Mouse (Mus musculus) kidney, postnatal 4 days (tissue): ENCODE data around the gene Klc4.
A peak's percentile ranks its signal among the peaks of the same experiment; 100 is the strongest.

Source experiments
- DNase-seq, 2 experiments: peaks; one replicate each; pipeline ENCODE4 v3.0.0; 2021; ENCODE audit warnings: mixed read lengths in 2 of 2

The Klc4 gene

DNA sequence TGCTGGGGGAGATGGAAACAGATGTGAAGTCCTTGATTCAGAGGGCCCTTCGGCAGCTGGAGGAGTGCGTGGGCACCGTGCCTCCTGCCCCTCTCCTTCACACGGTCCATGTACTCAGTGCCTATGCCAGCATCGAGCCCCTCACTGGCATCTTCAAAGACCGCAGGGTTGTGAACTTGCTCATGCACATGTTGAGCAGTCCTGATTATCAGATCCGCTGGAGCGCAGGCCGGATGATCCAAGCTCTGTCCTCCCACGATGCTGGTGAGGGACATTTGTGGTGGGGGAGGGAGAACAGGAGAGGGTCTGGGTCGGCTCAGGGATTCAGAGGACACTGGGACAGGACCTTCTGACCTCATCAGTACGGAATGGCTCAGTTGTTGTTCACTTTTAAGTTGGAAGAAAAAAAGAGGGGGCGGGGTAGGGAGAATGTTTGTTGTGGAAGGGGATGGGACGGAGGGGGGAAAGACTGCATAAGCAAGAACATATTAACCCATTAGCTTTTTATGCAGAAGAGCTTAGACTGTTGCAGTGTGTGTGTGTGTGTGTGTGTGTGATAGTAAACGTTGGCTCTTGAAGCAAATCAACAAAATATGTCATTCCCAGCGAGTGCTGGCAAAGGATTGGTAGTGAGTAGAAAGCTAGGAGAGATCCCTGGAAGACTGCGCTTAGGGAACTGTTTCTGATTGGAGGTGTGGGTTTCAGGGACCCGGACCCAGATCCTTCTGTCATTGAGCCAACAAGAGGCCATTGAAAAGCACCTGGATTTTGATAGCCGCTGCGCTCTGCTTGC, 6.1 kb upstream of the Klc4 start:
- DNase-seq = peak in 1 of 2 experiments; percentile 52

DNA sequence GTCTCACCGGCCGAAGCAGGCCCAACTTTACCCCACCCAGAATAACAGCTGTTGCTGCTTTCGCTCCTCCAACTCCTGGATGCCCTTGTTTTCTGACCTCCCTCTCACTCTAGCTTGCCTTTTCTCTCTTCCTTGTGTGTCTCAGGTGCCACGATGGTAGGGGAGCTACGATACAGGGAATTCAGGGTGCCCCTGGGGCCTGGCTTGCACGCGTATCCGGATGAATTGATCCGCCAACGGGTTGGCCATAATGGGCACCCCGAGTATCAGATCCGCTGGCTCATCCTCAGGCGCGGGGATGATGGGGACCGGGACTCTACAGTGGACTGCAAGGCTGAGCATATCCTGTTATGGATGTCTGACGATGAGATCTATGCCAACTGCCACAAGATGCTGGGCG, 5.5 kb upstream of the Klc4 start:
- peak in 1 of 2 experiments; percentile 31 for DNase-seq

DNA sequence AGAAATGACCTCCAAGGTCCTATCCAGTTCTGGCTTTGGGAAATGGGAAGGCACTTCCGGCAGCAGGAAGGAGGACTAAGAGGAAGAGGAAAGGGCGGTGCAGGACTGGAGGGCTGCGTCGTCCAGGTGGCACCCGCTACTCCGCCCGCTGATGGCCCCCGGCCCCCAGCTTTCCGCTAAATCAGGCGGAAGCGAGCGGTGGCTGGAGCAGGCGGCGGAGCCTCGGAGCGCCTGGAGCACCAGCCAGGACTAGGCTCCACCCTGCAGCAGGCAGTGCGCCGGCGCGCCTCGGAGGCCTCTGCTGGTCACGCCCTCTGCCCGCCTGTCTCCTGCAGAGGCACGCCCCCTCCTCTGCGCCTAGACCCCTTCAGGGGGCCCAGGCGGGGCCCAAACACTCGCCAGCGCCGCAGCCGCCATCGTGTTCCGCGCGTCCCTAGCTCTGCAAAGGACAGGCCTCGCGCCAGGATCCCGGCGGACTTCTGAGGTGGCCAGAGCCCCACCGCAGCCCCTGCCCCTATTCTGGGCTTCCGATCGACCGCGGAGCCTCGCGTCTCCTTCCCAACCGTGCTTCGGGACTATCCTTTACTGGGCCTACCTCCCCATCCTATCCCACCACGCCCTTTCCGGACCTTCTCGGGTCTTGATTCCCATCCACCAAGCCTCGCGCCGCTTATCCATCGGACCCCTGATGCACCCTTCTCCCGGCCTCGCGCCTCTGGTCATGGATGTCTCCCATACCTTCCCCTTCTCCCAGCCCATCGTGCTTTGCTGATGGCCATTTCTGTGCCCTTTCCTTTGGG, 4.6 kb upstream of the Klc4 start, which contains the start of gene Cul7:
Gene Cul7, plus strand, starts transcription at position 106 of the 800 bp plus-strand sequence.
- DNase-seq = peak; percentile 95 to 98

DNA sequence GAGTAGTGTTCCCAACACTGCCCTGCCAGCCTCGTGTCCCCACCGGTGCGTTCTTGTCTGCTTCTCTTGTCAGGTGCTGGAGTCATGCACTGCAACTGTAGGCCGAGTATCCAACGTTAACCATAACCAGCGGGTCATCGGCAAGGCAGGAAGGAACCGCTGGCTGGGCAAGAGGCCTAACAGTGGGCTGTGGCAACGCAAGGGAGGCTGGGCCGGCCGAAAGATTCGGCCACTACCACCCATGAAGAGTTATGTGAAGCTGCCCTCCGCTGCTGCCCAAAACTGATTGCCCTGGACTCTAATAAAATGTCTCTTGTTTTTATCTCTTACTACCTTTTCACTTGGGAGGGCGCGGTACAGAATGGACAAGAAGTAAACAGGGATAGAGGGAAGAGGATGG, 4.0 kb upstream of the Klc4 start:
- peak; percentile 45 to 62 for DNase-seq

DNA sequence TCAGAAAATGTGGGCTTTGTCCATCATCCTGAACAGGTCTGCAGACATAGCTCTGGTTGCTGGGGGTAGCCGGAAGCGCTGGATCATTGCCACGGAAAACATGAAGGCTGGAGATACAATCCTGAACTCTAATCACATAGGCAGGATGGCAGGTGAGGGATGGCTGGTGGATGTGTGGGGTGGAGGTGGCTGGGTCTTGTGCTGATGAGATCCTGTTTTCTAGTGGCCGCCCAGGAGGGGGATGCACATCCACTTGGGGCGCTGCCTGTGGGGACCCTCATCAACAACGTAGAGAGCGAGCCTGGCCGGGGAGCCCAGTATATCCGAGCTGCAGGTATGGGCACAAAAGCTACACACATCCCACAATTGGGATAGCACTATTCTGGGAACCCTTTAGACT, 2.6 kb upstream of the Klc4 start:
- no peak for DNase-seq

DNA sequence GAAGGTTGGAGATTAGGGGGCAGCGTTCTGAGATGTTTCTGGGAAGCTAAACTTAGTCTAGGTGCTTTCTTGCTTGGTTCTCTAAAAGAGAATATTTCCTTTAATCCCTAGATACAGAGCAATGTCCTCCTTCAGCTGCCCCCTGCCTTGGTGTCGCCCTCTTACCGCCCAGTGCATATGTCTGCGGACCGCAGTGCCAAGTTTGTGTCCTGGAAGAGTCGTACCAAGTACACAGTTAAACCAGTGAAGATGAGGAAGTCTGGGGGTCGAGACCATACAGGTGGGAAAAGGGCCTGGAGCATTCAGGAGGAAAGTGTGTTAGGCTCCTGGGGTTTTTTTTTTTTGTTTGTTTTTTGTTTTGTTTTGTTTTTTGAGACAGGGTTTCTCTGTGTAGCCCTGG, 1.5 kb upstream of the Klc4 start:
- DNase-seq = no peak

DNA sequence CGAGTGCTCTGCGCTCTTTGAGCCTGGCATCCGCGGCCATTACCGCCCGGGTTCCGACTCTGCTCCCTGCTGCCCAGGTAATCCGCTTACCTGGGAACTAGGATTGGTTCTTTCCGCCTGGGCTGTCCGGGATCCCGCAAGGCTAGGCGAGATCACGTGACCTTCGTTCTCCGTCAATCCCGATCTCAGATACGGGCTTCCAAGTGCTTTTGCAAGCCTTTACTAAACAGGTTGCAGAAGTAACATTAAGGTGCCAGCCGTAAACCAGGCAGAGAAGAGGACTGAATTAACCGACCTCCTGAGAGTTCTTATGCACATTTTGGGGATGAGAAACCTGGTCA, 470 bp upstream of the Klc4 start:
- no peak for DNase-seq

DNA sequence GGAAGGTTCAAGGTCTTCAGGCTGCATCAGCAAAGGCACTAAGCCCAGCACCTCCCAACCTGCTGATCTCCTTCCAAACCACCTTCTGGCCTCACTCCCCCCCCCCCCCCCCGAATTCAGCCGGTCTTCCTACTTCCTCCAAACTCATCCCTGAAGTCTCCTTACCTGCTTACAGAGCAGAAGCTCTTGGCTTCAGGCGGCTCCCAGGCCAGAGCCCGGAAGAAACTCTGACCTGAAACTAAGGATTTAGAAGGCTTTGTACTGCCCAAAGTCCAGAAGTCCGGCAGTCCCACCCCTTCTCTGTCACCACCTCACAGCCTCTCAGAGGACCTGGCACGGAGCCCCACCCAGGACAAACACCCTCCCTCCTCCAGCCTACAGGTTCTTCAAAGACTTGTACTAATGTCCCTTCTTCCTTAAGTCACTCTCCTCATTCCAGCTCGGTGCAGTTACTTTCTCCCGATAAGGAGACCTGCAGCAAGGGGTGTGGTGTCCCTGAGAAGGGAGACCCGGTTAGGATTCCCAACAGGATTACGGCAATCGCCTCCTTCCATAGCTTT, 826 bp downstream of the Klc4 start:
- DNase-seq = peak; percentile 71 to 83

DNA sequence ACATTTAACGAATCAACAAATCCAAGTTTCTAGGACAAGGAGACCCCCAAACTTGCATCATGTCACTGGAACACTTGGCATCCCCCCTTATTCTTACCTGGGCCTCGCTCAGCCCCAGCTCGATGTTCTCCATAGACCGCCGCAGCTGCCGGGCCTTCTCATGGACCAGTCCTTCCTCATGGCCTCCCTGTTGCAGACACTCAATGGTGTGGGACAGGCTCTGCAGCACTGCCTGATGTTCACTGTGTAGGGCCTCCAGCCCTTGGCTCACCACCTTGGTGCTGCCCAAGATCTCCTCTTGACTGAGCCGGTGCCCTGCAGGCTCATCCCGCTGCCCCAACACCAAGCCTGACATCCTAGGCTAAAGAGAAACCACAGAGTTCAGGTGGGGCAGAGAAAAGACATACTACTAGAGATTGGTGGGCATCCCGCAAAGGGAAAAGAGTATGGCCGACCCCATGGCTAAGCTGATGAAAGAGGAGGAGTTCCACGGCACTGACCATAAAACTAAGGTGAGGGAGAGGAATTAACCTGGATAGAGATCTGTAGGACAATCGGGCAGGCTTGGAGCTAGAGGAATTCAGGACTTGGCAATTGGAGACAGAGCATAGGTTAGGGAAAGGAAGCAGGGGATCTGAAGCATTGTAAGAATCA, 1.5 kb downstream of the Klc4 start:
- no peak for DNase-seq

DNA sequence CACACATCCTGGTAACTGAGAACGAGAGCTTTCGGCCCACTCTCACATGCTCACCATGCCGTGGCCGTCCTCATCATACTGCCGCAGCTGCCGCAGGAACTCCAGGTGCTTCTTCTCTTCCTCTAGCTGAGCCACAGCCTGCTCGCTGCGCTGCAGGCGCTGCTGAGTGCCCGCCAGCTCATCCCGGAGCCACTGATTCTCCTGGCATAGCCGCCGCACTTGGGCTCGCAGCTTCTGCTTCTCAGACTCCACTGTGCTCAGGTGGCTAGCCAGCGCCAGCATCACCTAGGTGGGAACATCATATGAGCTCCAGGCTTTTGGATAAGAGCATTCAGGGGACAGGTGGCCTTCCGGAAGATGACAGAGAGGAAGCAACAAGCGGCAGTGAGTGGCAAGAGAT, 3.8 kb downstream of the Klc4 start:
- no peak for DNase-seq

DNA sequence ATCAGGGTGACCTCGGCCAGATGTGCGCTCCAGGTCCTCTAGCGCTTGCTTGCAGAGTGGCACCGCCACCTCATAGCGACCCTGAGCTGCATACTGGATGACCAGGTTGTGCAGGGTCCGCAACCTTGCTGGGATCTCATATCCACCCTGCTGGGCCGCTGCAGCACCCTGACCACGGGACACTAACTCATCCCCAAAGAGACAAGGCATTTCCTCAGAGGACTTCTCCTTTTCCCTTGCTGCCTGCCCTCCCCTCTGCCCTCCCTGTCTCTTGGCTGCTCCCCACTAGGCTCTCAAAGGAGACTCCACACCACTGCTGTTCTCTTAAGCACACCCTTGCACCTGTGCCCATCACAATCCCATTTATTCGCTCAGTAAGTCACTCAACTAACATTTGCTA, 5.9 kb downstream of the Klc4 start:
- no peak for DNase-seq

DNA sequence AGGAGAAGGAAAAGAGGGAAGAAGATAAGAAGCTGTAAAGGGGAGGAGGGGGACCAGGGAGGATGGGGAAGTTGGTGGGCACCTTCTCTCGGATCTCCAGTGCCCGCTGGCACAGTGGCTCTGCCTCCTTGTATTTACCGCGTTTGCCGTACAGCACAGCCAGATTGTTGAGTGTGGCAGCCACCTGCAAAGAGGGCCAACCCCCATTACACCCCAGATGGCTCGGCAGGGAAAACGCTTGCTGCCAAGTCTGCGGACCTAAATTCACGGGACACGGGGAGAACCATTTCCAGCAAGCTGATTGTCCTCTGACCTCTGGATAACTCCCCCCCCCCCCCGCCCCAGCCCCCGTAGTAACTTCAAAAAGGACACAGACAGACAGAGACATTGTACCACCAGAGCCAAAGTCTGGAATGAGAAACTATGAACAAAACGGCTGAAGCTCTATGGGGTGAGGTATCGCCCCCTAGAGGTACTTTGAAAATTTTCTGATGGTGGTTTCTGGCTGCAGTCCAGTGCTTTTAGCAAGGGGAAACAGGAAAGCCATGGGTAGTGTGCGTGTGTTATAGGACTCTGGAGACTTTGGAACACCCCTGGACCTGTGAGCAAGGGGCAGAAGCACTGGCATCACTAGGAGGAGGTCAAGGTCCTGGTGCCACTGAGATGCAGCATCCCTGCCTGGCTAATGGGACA, 8.8 kb downstream of the Klc4 start:
- peak; percentile 65 to 79 for DNase-seq

DNA sequence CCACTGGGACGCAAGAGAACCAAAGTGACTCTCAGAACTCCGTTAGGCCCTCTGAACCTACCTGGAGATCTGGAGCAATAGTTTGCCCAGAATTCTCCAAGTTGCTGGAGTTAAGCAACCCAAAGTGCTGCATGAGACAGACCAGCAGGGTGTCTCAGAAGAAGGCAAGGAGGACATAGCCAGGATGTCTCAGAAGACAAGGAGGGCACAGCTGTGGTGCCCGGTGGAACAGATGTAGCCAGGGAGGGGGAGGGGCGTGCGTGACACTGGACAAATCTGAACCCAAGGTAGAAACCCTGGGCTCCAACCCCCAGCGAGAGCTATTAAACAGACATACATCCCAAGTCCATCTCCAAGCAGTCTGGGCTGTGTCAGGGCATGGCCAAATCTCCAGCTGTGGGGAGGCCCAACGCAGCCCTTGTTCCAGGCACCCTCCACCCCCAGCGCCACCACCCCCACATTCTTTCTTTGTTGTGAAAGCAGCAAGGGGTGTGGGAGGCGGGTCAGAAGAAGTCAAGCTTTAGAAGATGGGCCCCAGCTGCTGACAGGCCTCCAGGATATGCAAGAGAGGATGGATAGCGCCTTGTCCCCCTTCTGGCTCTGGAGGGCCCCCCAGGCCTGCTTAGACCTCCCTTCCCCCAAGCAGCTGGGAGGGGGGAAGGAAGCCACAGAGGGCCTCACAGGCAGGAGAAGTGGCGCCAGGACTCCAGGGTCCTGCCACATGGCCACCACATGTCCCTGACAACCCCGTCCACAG, 16.0 kb downstream of the Klc4 start:
- DNase-seq = peak; percentile 88 to 93

DNA sequence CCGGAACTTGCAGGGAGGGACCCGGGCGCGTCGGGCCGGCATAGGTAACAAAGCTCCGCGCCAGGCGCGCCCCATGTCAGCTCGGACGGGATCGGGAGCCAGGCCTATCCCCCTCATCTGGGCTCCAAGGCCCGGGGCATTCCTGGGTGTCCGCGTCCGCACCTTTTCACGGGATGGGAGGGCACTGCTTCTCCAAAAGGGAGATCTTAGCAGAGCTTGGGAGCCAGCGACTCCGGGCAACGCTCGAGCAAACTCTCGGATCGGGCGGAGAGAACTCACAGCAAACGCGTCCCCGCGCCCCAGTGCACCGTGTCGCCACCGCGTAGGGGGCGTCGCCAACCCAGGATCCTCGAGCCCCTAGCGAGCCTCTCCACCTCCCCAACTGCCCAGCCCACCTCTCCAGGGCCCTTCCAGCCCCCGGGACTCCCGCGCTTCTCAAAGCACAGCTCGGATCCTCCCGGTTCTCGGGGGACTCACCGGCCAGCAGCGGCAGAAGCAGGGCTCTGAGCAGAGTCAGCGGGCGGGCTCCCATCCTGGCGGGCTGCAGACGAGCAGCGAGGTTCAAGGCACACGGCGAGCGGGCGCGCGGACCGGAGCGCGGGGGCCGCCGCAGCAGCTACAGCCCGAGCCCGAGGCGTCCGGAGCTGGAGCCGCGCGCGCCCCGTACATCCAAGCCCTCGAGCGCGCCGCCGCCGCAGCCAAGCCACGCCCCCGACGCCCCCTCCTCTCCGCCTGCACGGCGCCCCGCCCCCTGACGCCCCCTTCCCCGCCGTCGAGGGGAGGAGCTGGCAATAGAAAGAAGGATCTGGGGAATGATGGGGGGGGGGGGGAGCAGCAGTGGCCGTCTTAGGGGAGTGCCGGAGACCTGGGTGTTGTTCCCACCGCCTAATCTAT, 16.8 kb downstream of the Klc4 start, which contains the start of gene Ptk7:
Gene Ptk7, minus strand, starts transcription at position 714 of the 894 bp plus-strand sequence.
- DNase-seq = peak; percentile 97

DNA sequence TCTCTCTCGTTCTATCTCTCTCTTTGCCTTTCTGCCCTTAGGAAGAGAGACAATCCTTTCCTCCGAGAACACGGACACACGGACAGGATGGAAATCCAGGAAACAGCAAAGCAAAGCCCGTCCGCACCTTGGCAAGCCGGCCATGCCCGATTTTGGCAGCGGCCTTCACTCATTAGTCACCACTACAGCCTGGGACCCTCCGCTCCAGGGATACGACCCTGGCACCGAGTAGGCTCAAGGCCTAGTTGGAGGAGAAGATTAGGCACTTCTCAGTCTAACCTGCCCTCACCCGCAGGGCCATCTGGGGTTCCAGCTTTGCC, 17.4 kb downstream of the Klc4 start:
- no peak for DNase-seq

DNA sequence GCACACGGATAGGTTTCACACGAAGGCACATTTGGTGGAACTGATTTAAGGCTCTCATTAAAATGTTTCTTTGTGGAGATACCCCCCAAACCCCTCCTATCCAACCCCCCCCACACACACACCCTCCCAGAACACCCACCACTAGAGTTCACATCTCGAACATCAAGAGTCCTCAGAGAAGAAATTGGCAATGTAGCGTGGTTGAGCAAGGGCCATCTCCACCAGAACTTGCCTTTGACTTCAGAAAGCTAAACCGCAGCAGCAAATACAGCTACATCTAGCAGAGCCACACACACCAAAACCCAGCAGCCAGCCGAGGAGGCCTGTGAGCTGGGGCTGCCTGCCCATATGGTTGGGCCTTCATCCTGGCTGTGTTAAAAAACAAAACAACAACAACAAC, 18.4 kb downstream of the Klc4 start:
- no peak for DNase-seq

DNA sequence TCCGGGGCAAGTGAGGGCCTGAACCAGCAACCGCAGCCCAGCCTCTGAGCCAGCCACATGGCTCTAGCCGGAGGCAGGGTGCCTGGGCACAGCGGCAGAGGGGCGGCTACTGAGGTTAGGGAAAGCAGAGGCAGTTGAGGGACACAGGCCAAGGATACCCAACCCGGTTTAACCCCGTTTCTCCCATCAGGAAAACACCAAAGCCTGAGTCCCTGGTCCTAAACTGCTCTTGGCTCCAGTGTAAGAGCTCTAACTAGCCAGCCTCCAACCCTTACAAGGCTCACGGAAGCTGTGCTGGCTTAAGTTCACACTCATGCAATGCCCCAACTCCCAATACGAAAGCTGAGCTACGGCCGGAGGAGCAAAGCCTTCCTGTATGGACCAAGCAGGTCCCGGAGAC, 21.2 kb downstream of the Klc4 start:
- DNase-seq = no peak

DNA sequence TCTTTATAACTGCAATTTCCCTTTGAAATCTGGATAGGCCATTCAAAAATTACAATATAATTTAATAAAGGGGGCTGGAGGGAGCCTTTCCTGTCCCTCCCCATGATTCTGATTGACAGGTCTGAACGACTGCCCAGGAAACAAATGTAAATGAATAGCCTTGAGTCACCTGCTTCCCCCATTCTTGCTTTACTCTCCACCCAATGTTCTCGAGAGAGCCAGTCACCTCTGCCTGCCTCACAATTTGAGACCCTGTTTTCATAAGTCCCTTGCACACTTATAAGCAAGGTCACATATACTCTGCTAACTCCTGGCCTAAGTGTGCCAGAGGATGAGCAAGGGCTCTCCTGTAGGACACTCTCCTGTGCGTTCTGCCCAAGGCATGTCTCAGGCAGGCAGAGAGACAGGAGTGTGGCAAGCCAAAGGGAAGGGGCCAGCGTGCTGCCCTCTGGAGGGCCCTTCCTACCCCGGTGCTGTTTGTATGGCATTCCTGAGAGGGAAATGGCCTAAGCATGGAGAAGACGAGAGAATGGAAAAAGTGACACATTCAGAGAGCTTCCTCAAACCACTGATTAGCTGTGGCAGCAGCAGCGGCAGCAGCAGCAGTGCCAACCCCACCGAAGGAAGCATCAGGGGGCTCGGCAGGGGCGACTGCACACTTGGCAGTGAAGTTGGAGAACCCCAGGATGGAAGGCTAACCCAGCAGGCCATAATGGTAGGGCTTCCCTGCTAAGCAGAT, 21.8 kb downstream of the Klc4 start:
- peak; percentile 52 to 62 for DNase-seq

DNA sequence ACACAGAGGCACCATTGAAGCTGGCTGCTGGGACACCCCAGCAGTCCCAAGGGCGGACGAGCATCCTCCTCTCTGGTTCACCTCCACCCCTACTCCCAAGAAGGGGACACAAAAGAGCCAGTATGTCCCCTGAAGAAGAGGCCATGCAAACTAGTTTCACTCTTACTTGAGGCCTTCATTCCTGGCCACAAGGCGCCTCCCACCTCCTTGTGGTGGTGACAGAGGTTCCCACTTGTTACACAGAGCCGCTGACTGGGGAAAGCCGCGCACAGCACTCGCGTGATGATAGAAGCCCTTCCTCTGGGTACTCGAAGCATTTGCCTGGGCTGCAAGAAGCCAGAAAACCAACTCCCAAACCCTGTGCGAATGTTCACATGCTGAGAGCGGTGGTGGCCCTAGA, 23.6 kb downstream of the Klc4 start:
- no peak for DNase-seq

DNA sequence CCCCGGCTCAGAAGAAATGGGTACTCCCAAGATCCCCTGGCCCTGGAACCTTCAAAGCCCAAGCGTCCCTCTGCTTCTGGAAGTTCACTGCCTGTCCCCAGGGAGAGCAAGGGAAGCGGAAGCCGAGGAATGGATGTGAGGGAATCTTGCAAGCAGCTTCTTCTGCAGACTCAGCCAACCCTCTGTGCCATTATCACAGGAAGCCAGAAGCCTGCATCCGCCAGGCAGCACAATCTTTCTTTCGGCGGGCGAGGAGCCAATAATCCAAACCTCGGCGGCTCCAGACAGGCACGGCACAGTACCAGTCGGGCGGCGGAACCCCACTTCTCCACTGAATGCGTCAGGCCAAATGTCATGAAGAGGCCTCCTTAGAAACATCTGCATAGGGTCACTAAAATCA, 24.5 kb downstream of the Klc4 start:
- peak; percentile 67 to 73 for DNase-seq
